Mouse (Mus musculus) intestine, embryonic 14.5 days (tissue): ENCODE data around the gene Gm28051. TPM values are rescaled to one million over a fixed set of nuclear protein-coding genes. Genes with fewer than 3 reads are reported as not detected.

Source experiments
- ATAC-seq: fragments of 200-750 bp; cut with Nextera tagmentation; replicated peaks from 2 replicates; pipeline ENCODE4 v1.8.0; 2017; ENCODE audit warnings: low read depth, moderate number of reproducible peaks, moderate TSS enrichment, moderate library complexity; ENCODE audit not compliant: low FRiP score, low TSS enrichment
- DNase-seq: peaks from one replicate; pipeline ENCODE4 v3.0.0-alpha.2; 2018; ENCODE audit warnings: low spot score
- H3K27ac ChIP-seq: fragments of 300-500 bp; sonication (generic); 2 replicates; pipeline ENCODE4 v1.5.1; 2014; ENCODE audit warnings: low read depth, mild to moderate bottlenecking, control low read depth
- H3K27me3 ChIP-seq: fragments of 300-500 bp; sonication (generic); replicated peaks from 2 replicates; pipeline ENCODE4 v1.6.1; 2014; ENCODE audit warnings: low read length, control low read depth; ENCODE audit not compliant: control insufficient read depth, insufficient read depth
- H3K36me3 ChIP-seq: fragments of 300-500 bp; sonication (generic); 2 replicates; pipeline ENCODE4 v1.6.1; 2014; ENCODE audit warnings: low read length, control low read depth; ENCODE audit not compliant: control insufficient read depth, insufficient read depth
- H3K4me1 ChIP-seq: fragments of 300-500 bp; sonication (generic); replicated peaks from 2 replicates; pipeline ENCODE4 v1.6.1; 2014; ENCODE audit warnings: low read length, control low read depth, mixed read lengths; ENCODE audit not compliant: control insufficient read depth, insufficient read depth
- H3K4me2 ChIP-seq: fragments of 300-500 bp; sonication (generic); 2 replicates; pipeline ENCODE4 v1.6.1; 2014; ENCODE audit warnings: low read length
- H3K4me3 ChIP-seq: fragments of 300-500 bp; sonication (generic); 2 replicates; pipeline ENCODE4 v1.5.1; 2014; ENCODE audit warnings: low read depth, low read length, control low read depth, mixed read lengths
- H3K9ac ChIP-seq: fragments of 300-500 bp; sonication (generic); 2 replicates; pipeline ENCODE4 v1.6.1; 2014; ENCODE audit warnings: mild to moderate bottlenecking, low read length
- H3K9me3 ChIP-seq: fragments of 300-500 bp; sonication (generic); 2 replicates; pipeline ENCODE4 v1.6.1; 2016; ENCODE audit warnings: low read length, control low read depth; ENCODE audit not compliant: control insufficient read depth
- WGBS: fragments of 180-500 bp; shearing (Covaris S2); extraction: QIAGEN DNeasy Blood & Tissue Kit; methylation state at CpG from one replicate; pipeline ENCODE4 v1.1.7; 2014; 5-methylcytosine and 5-hydroxymethylcytosine counted together
- polyA plus RNA-seq: library from polyadenylated mRNA; unstranded; fragments of >200 nt; fragmentation: Nextera tagmentation; extraction: Ambion mirVana; gene quantifications from 2 replicates; pipeline ENCODE4 v1.2.1, GENCODE M21; 2014

Gm28051 gene
- polyA plus RNA-seq, 1 experiment from 2014 or later = not detected

DNA sequence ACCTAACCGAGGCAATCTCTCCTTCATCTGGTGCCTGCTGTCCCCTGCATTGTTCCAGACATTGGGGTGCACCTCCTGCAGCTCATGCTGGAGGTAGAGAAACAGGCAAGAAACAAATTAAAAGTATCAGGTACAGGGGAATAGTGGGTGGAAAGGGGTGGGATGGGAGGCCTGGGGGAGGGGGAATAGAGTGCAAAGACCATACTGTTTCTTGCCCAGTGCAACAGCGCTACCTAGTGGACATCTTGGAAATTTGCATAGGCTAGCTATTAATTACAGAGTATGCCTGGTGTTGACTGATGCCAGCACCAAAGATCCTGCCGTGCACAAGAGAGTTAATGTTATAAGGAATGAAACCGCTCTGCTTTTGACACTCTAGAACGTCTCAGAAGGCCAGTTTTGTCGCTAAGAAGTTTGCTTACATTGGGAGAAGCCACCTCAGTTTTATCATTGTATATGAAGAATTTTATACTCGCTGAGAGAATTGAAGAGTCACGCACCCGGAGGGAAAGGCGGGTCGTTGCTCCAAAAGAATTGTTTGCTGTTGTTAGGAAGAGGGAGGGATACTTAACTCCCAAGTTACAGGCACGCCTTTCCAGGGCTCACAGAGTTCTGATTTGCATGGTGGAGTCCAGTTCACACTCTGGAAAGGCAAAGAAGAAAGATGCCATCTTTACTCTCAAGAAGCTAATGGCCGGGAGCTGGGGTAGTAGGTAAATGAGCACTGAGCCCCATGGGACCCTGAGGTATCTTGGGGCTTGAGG, 37.8 kb downstream of the Gm28051 start:
- ATAC-seq = no peak; the same call in 1 of the 2 replicates
- Histone ChIP-seq H3K27ac (no peak overlapping the region), H3K4me3 (no peak overlapping the region), H3K9ac (no peak overlapping the region), H3K27me3 (no peaks in the 10 kb centered on the region), H3K4me2 (peak overlapping the region; percentile 22; the same call in 1 of the 2 replicates), H3K36me3 (no peaks in the 10 kb centered on the region), H3K9me3 (no peaks in the 10 kb centered on the region), H3K4me1 (no peaks in the 10 kb centered on the region)
- DNase-seq = peak; percentile 74
- WGBS = 24% methylated on average over 13 of the region's 13 CpGs

DNA sequence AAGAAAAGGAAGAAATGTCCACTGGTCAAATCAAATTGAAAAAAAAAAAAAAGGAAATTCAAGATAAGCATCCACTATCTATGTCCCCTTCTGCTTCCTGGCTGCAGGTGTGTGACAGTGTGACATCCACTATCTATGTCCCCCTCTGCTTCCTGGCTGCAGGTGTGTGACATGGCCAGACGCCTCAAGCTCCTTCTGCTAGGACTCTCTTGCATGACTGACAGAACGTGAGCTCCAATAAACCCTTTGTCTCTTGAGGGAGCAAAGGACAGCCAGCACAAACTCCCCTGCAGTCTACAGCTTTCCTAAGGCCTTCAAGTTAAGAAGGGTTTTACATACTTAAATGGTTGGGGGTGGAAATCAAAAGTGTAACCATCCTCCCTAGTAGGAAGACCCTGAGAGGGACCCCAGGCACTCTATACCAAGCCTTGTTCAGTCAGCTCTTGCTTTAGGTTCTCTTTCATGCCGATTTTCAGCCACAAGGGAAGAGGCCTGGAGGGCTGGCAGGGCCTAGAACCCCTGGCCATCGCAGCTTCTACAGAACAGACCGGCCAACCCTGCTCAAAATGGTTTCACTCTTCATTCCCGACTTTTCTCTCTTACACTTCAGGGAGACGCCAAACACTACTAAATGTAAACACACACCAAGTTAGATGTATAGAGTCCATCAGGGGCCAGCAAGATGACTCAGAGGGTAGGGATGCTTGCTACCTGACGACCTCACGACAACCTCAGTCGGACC, 42.7 kb downstream of the Gm28051 start:
- Histone ChIP-seq H3K4me3 (no peak overlapping the region), H3K27ac (no peak overlapping the region)

DNA sequence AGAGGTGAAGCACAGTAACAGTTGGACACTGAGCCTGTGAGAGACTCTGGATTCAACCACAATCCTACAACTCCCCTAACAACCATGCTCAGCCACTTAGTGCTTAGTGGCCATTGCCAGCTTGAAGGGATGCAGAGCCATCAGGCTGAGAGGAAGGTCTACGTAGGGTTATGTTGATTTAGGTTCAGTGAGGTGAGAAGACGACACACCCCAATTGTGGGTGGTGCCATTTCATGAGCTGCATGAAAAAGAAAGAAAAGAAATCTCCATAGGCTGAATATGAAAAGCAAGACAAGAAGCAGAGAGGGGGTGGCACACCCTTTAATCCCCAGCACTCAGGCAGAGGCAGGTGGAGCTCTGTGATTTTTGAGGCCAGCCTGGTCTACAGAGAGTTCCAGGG, 43.4 kb downstream of the Gm28051 start:
- H3K4me2 ChIP-seq = no peak overlapping the region
- ATAC-seq (no peak), DNase-seq (no peak)
- no peak overlapping the region for H3K9ac ChIP-seq
- no peaks in the 10 kb centered on the region for H3K4me1 ChIP-seq
- H3K36me3 ChIP-seq = no peaks in the 10 kb centered on the region
- no peak overlapping the region for H3K4me3 ChIP-seq
- H3K9me3 ChIP-seq = no peaks in the 10 kb centered on the region
- 58% methylated on average over 2 of the region's 2 CpGs for WGBS
- H3K27me3 ChIP-seq = no peaks in the 10 kb centered on the region
- H3K27ac ChIP-seq = no peak overlapping the region

More for the DNA sequence above, 42.7 kb downstream of the Gm28051 start:
- Histone ChIP-seq H3K9ac (no peak overlapping the region), H3K9me3 (no peaks in the 10 kb centered on the region), H3K27me3 (no peaks in the 10 kb centered on the region), H3K4me2 (no peak overlapping the region), H3K36me3 (no peaks in the 10 kb centered on the region), H3K4me1 (no peaks in the 10 kb centered on the region)
- ATAC-seq = no peak
- 78% methylated on average over 10 of the region's 10 CpGs for WGBS
- DNase-seq = no peak

DNA sequence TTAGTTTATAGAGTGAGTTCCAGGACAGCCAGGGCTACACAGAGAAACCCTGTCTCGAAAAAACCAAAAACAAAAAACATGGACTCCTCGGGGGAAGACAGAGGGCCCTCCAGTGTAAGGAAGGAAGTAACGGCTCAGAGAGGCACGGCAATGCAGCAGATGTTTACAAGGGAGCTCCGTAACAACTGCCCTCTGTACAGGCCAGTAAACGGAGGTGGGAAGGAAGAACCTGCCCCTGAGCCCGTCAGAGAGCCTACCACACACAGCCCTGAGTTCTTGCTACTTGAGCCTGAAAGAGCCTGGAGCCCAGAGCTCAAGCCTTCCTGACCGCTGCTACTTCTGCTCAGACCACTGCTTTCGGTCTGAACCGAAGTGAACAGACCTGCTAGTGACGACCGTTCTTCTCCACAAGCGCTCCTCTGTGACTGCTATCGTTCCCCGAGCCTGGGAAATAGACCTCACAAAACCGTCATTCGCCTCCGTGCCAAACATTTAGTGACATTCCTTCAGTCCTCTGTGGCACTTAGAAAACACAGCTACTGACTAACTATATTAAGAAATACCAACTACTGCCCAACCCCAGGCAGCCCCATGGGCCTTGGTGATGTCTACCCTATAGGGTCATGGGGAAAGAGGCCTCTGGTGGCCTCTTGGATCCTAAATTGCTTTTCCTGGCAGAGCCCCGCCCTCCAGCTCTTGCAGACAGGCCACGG, 44.3 kb downstream of the Gm28051 start:
- DNase-seq (no peak), ATAC-seq (no peak)
- H3K4me1 ChIP-seq = no peaks in the 10 kb centered on the region
- H3K9me3 ChIP-seq = no peaks in the 10 kb centered on the region
- no peak overlapping the region for H3K4me3 ChIP-seq
- WGBS = 64% methylated on average over 20 of the region's 20 CpGs
- no peaks in the 10 kb centered on the region for H3K36me3 ChIP-seq
- no peaks in the 10 kb centered on the region for H3K27me3 ChIP-seq
- H3K27ac ChIP-seq = no peak overlapping the region
- no peak overlapping the region for H3K4me2 ChIP-seq
- H3K9ac ChIP-seq = no peak overlapping the region

DNA sequence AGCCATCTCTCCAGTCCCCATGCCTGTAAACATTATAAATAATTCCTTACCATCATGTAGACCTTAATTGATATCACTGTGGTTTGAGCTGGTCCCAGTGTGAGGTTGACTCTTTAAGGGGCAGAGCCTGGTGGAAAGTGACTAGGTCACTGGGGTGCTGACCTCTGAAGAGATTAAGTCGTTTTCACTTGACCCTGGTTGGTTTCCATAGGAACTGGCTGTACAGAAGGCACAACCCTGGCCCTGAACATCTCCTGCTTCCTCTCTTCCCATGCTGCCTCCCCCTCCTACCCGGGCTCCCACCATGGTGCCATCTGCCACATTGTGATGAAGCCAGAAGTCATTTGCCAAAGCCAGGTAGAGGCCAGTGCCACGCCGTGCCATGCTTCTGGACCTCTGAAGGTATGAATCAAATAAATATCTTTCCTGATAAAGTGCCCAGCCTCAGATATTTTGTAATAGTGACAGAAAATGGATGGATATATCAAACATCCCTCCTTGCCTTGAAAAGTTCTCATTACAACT, 46.7 kb downstream of the Gm28051 start:
- WGBS = 61% methylated on average over 4 of the region's 4 CpGs
- peaks cover under 1% of the 10 kb centered on the region; the same call in 1 of the 2 replicates for H3K4me1 ChIP-seq

DNA sequence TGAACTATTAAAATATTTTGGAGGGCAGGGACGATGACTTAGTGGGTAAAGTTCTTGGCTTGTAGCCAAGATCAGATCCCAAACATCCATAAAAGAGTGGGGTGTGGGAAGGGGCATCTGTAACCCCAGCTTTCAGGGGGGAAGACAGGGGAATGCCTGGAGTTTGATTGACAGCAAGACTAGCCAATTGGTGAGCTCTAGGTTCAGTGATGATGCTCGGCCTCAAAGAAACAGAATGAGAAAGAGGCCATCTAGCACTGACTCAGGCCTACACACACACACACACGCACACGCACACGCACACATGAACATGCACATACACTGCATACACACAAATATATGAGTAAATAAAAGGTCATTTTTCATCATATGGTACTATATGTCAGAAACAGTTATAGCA, 47.7 kb downstream of the Gm28051 start:
- Histone ChIP-seq H3K4me3 (no peak overlapping the region), H3K9me3 (no peaks in the 10 kb centered on the region), H3K36me3 (no peaks in the 10 kb centered on the region), H3K4me1 (peaks cover 6% of the 10 kb centered on the region), H3K27me3 (no peaks in the 10 kb centered on the region), H3K9ac (no peak overlapping the region), H3K4me2 (no peak overlapping the region), H3K27ac (no peak overlapping the region)
- no peak for ATAC-seq
- WGBS = 78% methylated on average over 5 of the region's 5 CpGs
- no peak for DNase-seq

More for the DNA sequence above, 46.7 kb downstream of the Gm28051 start:
- DNase-seq (no peak), ATAC-seq (no peak)
- H3K9me3 ChIP-seq = no peaks in the 10 kb centered on the region
- no peak overlapping the region for H3K4me3 ChIP-seq
- no peaks in the 10 kb centered on the region for H3K27me3 ChIP-seq
- no peaks in the 10 kb centered on the region for H3K36me3 ChIP-seq
- H3K4me2 ChIP-seq = no peak overlapping the region
- H3K9ac ChIP-seq = no peak overlapping the region
- H3K27ac ChIP-seq = no peak overlapping the region

DNA sequence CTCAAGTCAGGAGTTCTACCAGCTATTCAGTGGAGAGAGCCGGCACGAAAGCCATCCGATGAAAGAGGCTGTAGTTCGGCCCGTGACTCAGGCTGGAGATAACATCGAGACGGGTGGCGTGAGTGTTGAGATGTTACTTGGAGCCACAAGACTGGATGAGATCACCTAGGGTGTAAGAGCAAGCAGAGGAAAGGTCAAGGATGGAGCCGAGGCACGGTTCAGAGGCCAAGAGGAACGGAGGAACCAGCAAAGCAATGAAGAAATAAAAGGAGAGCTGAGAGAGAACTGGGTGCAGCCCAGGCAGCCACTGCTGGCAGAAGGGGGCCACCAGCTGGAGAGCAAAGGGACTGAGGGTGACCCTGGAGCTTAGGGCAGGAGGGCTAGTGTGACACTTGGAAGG, 49.3 kb downstream of the Gm28051 start:
- no peak overlapping the region for H3K9ac ChIP-seq
- H3K36me3 ChIP-seq = no peaks in the 10 kb centered on the region
- no peak for DNase-seq
- WGBS = 79% methylated on average over 11 of the region's 11 CpGs
- H3K4me3 ChIP-seq = no peak overlapping the region
- no peak overlapping the region for H3K4me2 ChIP-seq
- H3K27me3 ChIP-seq = no peaks in the 10 kb centered on the region
- no peak overlapping the region for H3K27ac ChIP-seq
- H3K4me1 ChIP-seq = peaks cover 14% of the 10 kb centered on the region
- H3K9me3 ChIP-seq = no peaks in the 10 kb centered on the region
- ATAC-seq = no peak

DNA sequence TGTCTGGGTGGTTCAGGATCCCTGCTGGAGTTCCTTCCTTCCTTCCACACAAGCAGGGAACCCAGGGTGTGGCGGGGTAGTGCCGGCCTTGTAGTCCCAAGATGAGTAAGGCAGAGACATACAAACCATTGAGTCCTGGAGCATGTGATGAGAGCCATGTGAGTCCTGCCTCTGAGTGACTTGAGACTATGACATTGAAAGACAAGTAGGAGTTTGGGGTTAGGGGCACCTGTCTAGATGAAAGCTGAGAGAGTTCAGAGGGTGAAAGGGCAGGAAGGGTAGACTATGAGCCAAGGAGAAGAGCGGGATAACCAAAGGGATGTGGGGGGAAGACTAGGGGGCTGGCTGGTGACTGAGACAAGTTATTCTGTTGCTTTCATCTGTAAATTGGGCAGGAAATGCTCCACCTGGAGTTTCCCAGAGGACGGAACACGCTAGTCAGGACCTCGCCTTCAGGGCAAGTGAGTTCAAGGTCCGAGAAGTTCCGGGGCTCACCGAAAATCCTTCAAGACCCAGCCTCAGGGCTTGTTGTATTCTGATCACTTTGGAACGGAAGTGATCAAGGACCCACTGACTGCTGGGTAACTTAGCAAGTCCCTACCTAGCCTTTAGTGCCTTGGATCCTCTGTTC, 50.6 kb downstream of the Gm28051 start:
- peaks cover 21% of the 10 kb centered on the region for H3K4me1 ChIP-seq
- ATAC-seq (no peak), DNase-seq (no peak)
- no peaks in the 10 kb centered on the region for H3K27me3 ChIP-seq
- H3K4me2 ChIP-seq = no peak overlapping the region
- no peak overlapping the region for H3K27ac ChIP-seq
- H3K9me3 ChIP-seq = no peaks in the 10 kb centered on the region
- no peak overlapping the region for H3K9ac ChIP-seq
- no peaks in the 10 kb centered on the region for H3K36me3 ChIP-seq
- H3K4me3 ChIP-seq = no peak overlapping the region
- whole genome bisulfite sequencing = 87% methylated on average over 10 of the region's 10 CpGs
